Mouse (Mus musculus): ENCODE results near the gene Olfr9.
"Not testable (repeated sequence)": the region's sequence is repeated elsewhere in the genome, so short reads cannot be mapped to it uniquely, and the experiment has no call there.

Gene Olfr9

GRCm38 (mm10) chr10:128989131-128989530 lies at the start of gene Olfr9:
Gene Olfr9, plus strand, starts transcription at chr10:128989431.
- in situ Hi-C loops (cut with MboI; ENCODE audit: low sequenced_read_pairs) = not testable (repeated sequence)

GRCm38 (mm10) chr10:128940475-128941061 lies 48.7 kb upstream of the Olfr9 start:
- in situ Hi-C loops (cut with MboI; ENCODE audit: low sequenced_read_pairs) = no loop called here

- in situ Hi-C loops (cut with MboI; ENCODE audit: low sequenced_read_pairs) = no loop called here
Measured at GRCm38 (mm10) chr10:128945675-128946074, 43.6 kb upstream of the Olfr9 start.

- in situ Hi-C loops (cut with MboI; ENCODE audit: low sequenced_read_pairs) = no loop called here
Measured at GRCm38 (mm10) chr10:128947496-128947895, 41.7 kb upstream of the Olfr9 start.

DNA sequence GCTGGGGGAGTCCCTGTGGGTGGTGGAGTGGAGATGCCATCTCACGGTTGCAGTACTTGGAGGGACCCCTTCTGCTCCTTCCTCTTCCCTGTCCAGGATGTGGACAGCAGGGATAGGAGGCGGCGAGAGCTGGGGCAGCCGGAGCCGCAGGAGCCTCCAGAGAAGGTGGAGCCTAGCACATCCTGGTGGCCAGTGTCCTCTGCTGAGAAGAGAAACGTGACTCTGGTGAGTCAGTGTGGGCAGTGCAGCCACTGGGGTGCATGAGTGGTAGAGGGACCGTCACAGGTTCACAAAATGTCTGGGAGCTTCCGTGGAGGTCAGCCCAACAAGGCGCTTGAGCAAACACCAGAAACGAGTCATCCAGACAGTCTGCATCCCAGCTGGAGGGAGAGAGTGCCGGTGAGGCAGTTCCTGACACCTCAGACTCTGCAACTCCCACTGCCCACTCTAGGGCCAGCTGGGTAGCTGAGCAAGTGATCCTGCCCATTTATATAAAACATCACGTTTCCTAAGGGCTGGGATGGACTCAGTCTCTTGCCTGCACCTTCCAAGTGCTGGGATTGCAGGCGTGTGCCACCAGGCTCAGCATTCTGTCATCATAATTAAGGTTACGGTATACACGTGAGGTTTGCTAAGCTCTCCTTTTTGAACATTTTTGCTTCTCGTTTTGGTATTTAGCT lies 38.9 kb upstream of the Olfr9 start:
- in situ Hi-C loops (cut with MboI; ENCODE audit: low sequenced_read_pairs) = no loop called here

GRCm38 (mm10) chr10:128958340-128958739 lies 30.9 kb upstream of the Olfr9 start:
- in situ Hi-C loops (cut with MboI; ENCODE audit: low sequenced_read_pairs) = no loop called here

- in situ Hi-C loops (cut with MboI; ENCODE audit: low sequenced_read_pairs) = no loop called here
Measured at GRCm38 (mm10) chr10:128960142-128960541, 29.1 kb upstream of the Olfr9 start.

DNA sequence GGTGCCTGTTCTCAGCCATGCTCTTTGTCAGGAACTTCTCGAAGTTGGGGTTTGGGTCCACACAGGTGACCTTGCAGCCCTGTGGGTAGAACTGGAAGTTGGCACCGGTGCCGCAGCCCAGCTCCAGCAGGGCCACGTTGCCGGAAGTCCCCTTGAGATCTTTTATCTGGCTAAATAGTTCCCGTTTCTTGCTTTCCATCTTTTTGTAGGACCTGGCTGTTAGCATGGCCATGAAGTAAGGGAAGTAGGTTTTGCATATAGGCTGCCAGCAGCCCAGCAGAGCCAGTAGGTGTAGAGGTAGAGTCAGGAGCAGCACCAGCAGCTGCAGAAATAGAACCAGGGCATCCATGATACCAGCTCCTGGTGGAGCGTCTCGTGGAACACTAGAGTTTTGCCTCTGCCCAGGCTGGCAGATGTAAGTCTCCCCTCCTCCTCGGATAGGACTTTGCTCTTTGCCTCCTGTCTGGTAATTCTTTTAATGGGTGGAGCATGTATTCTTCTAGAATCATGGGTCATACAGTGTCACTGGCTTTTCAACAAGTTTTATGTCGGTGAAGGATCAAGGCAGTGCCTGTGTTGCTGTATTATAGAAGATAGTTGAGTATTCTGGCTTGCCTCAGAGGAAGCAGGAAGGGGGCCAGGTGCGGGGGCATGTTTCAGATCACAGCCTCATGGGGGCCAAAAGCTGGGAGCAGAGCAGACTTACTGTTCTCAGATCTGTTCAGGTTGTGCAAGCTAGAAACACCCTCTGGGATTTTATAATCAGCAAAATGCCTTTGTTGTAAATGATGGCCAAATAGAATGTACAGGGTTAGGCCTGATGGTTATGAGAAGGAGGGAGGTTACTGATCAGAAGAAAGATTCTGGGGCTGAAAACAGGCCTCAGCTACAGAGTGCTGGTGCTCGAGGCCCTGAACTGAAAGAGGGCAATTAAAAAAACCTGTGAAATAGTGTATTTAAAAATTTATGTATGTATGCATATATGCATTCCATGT lies 28.3 kb upstream of the Olfr9 start, which contains the start of gene Mettl7b:
Gene Mettl7b (minus strand): TSS at position 399 of the 995 bp plus-strand sequence.
- in situ Hi-C loops (cut with MboI; ENCODE audit: low sequenced_read_pairs) = no loop called here

- in situ Hi-C loops (cut with MboI; ENCODE audit: low sequenced_read_pairs) = no loop called here
Measured at GRCm38 (mm10) chr10:128964961-128965360, 24.3 kb upstream of the Olfr9 start.

- in situ Hi-C loops (cut with MboI; ENCODE audit: low sequenced_read_pairs) = no loop called here
Measured at GRCm38 (mm10) chr10:128965871-128966270, 23.4 kb upstream of the Olfr9 start.

- in situ Hi-C loops (cut with MboI; ENCODE audit: low sequenced_read_pairs) = no loop called here
Measured at GRCm38 (mm10) chr10:128968341-128968749, 20.9 kb upstream of the Olfr9 start.

- in situ Hi-C loops (cut with MboI; ENCODE audit: low sequenced_read_pairs) = no loop called here
Measured at GRCm38 (mm10) chr10:128970740-128971250, 18.4 kb upstream of the Olfr9 start.

GRCm38 (mm10) chr10:128972841-128973240 lies 16.4 kb upstream of the Olfr9 start:
- in situ Hi-C loops (cut with MboI; ENCODE audit: low sequenced_read_pairs) = no loop called here

- in situ Hi-C loops (cut with MboI; ENCODE audit: low sequenced_read_pairs) = no loop called here
Measured at GRCm38 (mm10) chr10:128976395-128976794, 12.8 kb upstream of the Olfr9 start.

GRCm38 (mm10) chr10:128977522-128978114 lies 11.6 kb upstream of the Olfr9 start:
- in situ Hi-C loops (cut with MboI; ENCODE audit: low sequenced_read_pairs) = no loop called here

DNA sequence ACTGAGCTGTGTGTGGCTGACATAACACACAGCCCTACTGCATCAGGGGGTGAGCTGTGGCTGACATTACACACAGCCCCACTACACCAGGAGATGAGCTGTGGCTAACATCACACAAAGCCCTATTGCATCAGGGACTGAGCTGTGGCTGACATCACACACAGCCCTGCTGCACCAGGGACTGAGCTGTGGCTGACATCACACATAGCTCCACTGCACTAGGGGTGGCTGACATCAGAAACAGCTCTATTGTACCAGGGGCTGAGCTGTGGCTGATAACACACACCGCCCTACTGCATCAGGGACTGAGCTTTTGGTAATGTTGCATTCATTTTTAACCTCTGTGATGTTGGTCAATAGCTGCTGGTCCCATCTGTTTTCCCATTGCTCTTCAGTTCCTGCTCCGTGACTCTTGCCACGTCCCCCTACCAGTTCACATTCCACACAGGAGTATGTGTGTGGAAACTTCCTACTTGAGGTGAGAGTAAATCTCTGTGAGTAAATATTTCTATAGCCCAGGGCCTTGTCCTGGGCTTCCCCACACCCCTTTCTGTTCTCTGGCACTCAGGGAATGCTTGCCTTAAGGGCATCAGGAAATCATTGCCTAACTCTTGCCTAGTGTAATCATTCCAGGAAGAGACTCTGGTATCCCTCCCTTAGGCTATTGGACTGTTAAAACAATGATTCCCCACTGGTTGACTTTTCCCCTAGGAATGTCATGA lies 8.4 kb upstream of the Olfr9 start:
- in situ Hi-C loops (cut with MboI; ENCODE audit: low sequenced_read_pairs) = no loop called here

DNA sequence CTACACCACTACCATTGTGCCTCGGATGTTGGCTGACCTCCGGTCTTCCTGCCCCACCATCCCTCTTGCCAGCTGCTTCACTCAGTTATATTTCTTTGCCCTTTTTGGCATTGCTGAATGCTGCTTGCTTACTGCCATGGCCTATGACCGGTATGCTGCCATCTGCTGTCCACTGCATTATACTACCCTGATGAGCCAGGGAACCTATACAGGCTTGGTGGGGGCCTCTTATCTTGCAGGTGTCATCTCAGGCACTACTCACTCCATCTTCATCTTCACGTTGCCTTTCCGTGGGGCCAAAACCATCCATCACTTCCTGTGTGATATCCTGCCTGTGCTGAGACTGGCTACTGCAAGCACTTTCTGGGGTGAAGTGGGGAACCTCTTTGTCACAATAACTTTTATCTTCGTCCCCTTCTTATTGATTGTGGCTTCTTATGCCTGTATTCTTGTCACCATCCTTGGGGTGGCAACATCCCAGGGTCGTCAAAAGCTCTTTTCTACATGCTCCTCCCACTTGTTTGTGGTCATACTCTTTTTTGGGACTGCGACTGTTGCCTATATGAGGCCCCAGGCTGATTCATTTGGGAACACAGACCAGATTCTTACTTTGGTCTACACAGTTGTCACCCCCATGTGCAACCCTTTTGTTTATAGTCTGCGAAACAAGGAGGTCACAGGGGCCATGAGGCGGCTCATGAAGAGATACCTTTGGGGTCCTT lies 1.1 kb downstream of the Olfr9 start:
- in situ Hi-C loops (cut with MboI; ENCODE audit: low sequenced_read_pairs) = not testable (repeated sequence)

GRCm38 (mm10) chr10:128990994-128991393 lies 1.8 kb downstream of the Olfr9 start:
- in situ Hi-C loops (cut with MboI; ENCODE audit: low sequenced_read_pairs) = no loop called here

DNA sequence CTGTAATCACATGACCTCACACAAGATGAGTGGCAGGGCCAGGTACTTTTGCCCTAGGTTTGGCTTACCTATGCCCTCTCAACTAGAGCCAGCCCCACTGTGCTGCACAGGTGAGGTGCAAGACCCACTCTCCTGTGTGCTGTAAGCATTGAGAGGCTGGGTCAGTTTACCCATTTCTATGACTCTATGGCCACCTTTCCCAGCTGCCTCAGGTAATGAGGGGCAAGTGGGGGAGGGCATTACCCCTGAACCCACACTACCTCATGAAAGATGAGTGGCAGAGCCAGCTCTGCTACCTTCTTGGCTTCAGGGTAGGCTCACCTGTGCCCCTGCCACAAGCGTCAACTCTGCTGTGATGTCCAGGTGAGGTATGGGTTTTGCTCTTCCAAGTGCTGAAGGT lies 6.6 kb downstream of the Olfr9 start:
- in situ Hi-C loops (cut with MboI; ENCODE audit: low sequenced_read_pairs) = no loop called here
